Mouse (Mus musculus) kidney, postnatal 36 days (tissue): Measurements from ENCODE around the gene Vmn1r3.
"Not testable (repeated sequence)": the region's sequence is repeated elsewhere in the genome, so short reads cannot be mapped to it uniquely, and the experiment has no call there.

ENCODE experiments used
- DNase-seq, 2 experiments: peaks; one replicate each; pipeline ENCODE4 v3.0.0; 2021 to 2022; ENCODE audit warnings: mixed read lengths in 2 of 2

Gene Vmn1r3

GRCm38 (mm10) chr4:3185258-3185657 lies at the start of gene Vmn1r3:
TSS of gene Vmn1r3 (minus strand) at chr4:3185358.
- DNase-seq, result not testable (repeated sequence)

- peak; percentile 35 to 38 for DNase-seq
Measured at GRCm38 (mm10) chr4:3232053-3232452, 46.9 kb upstream of the Vmn1r3 start.

DNA sequence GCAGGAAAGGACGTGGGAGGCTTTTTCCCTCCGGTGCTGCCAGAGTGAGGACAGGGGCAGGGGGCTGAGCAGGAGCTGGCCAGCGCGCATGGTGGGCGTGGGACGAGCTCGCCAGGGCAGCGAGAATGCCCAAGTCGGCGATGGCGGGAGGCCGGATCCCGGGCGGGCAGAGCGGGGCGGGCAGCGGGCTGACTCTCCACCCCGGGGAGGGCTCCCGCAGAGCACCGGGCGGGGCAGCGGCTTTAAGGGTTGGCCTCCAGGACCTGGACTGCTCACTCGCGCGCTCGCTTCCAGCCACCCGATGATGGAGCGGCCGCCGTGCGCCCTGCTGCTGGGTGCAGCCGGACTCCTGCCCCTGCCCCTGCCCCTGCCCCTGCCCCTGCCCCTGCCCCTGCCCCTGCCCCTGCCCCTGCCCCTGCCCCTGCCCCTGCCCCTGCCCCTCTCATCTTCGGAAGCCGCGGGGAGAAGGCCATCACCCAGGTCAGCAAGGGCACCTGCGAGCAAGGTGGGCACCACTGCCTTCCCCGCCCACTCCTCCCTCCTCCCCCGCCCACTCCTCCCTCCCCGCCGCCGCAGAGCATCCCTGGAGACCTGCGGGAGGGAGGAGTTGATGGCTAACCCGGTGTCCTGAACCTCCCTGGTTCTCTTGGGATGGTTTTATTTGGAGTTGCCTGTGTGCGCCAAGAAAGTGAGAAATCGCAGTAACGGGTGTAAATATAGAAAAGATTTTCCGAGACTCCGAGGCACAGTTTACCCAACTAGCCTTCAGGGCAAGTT lies 45.9 kb upstream of the Vmn1r3 start:
- DNase-seq, result peak; percentile 64 to 81

DNA sequence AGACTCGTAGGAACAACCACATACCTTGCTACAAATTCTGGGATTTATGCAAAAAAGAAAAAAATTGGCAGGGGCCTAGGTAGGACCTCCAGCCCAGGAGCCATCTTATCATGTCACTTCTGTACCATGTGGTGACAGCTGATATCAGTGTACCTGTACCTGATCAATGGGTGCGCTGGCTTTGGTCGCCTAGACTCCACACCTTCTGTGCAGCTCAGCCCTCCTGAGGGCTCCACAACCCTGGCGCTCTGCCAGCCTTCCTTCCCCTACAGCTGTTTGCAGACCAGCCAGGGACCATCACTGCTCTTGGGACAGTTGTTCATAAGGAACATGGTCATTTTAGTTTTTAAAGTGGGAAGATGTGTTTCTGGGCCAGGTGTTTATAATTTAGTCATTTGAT lies 44.4 kb upstream of the Vmn1r3 start:
- DNase-seq, result peak in 1 of 2 experiments; percentile 59

GRCm38 (mm10) chr4:3228476-3228875 lies 43.3 kb upstream of the Vmn1r3 start:
- DNase-seq, result no peak

GRCm38 (mm10) chr4:3227751-3228150 lies 42.6 kb upstream of the Vmn1r3 start:
- no peak for DNase-seq

DNA sequence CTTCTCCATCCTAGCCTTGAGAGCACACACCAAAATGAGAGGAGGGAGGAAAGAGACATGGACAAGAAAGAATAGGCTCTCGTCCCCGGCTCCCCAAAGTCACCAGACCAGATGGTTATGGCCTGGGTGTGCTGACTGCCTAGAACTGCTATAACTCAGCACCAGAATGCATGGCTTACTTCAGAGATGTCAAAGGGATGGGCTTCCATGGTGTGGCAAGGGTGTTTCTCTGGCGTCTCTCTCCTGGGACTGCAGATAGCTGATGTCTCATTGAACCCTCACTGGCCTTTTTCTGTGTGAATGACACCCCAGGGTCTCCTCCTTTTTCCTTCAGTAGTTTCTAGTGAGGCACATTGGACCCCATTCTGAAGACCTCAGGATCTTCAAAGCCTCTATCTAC lies 41.3 kb upstream of the Vmn1r3 start:
- no peak for DNase-seq

- DNase-seq, result not testable (repeated sequence)
Measured at GRCm38 (mm10) chr4:3225416-3225815, 40.3 kb upstream of the Vmn1r3 start.

DNA sequence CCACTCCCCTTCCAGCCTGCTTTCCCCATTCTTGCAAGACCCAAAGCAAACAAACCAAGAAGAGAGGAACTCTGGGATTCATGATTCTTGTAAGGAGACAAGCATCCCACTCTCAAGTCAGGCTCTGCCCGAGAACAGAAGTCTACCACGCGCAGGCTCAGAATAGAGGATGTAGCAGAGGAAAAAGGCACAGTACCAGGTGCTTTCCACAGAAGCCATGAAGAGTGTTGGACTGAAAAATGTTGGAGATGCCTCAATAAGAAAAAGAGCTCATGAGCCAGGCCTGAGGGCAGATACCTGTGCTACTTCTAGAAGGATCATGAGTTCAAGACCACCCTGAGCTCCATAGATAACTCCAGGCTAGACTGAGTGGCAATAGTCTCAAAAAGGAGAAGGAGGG lies 39.7 kb upstream of the Vmn1r3 start:
- not testable (repeated sequence) for DNase-seq

DNA sequence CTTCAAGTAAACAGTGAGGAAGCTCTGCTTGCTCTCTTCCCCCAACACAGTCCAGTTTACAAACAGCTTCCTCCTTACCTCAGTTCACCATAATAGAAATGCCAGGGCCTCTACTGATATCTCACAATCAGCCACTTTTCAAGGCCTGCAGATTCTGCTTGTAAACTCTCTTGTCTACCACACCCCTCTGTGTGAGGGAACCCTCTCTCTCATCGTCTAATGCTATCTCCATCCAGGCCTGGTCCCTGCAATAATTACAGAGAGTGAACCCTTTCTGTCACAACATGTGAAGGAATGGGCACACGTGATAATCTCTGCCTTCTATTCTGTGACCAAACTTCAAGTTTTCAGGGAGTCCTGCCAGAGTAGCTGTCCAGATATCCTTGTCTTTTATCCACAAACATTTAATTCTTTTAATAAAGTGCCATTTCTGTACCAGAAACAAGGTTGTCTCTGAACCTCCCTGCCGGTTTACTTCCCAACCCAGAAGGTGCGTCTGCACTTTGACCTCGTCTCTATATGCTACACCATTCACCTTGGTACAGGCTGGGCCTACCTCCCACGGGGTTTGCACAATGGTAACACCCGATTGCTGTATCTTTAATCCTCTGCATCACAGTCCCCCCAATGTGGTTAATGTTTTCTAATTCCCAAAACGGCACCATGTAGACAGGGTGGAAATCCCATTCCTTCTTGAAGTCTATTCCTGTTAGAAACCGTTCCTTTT lies 38.5 kb upstream of the Vmn1r3 start:
- not testable (repeated sequence) for DNase-seq

DNA sequence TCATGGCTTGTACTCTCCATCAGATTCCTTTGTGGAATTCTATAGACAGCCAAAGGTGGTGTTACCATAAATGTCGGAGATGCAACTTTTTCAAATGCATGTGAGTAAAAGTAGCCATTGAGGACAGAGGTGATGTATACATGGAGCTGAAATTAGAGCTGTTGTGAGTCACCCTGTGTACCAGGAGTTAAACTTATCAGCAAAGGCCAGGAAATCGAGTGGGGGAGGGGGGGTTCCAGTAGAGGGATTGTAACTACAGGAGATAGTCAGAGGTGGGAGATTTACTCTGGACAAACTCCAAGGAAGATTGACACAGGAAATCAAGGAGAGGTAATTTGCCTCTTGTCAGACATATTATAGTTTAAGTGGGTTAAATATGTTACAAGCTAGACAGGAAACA lies 31.2 kb upstream of the Vmn1r3 start:
- not testable (repeated sequence) for DNase-seq

GRCm38 (mm10) chr4:3213349-3213748 lies 28.2 kb upstream of the Vmn1r3 start:
- DNase-seq, result not testable (repeated sequence)

- DNase-seq, result not testable (repeated sequence)
Measured at GRCm38 (mm10) chr4:3209643-3210217, 24.6 kb upstream of the Vmn1r3 start.

GRCm38 (mm10) chr4:3176746-3177490 lies 8.2 kb downstream of the Vmn1r3 start:
- not testable (repeated sequence) for DNase-seq

- not testable (repeated sequence) for DNase-seq
Measured at GRCm38 (mm10) chr4:3176195-3176594, 9.0 kb downstream of the Vmn1r3 start.

DNA sequence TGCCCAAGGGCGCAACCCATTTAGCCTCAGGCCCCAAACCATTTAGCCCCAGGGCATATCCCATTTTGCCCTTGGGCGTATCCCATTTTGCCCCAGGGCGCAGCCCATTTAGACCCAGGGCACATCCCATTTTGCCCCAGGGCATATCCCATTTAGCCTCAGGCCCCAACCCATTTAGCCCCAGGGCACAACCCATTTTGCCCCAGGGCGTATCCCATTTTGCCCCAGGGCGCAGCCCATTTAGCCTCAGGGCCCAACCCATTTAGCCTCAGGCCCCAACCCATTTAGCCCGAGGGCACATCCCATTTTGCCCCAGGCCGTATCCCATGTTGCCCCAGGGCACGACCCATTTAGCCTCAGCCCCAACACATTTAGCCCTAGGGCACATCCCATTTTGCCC lies 9.4 kb downstream of the Vmn1r3 start:
- DNase-seq, result not testable (repeated sequence)

- DNase-seq, result not testable (repeated sequence)
Measured at GRCm38 (mm10) chr4:3174586-3174985, 10.6 kb downstream of the Vmn1r3 start.

- not testable (repeated sequence) for DNase-seq
Measured at GRCm38 (mm10) chr4:3167020-3167419, 18.1 kb downstream of the Vmn1r3 start, which contains the start of gene Vmn1r2. TSS of gene Vmn1r2 (plus strand) at chr4:3167320.

DNA sequence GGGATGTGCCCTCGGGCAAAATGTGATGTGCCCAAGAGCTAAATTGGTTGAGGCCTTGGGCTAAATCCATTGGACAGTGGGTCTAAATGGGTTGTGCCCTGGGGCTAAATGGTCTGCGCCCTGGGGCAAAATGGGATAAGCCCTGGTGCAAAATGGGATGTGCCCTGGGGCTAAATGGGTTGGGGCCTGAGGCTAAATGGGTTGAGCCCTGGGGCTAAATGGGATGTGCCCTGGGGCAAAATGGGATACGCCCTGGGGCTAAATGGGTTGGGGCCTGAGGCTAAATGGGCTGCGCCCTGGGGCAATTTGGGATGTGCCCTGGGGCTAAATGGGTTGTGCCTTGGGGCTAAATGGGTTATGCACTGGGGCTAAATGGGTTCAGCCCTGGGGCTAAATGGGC lies 20.1 kb downstream of the Vmn1r3 start:
- peak in 1 of 2 experiments; percentile 33 for DNase-seq

DNA sequence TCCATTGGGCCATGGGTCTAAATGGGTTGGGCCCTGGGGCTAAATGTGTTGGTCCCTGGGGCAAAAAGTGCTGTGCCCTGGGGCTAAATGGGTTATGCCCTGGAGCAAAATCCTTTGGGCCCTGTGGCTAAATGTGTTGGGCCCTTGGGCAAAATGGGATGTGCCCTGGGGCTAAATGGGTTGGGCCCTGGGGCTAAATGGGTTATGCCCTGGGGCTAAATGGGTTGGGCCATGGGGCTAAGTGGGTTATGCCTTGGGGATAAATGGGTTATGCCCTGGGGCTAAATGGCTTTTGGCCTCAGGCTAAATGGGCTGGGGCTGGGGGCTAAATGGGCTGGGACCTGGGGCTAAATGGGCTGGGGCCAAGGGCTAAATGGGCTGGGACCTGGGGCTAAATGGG lies 20.7 kb downstream of the Vmn1r3 start:
- DNase-seq, result not testable (repeated sequence)

- DNase-seq, result not testable (repeated sequence)
Measured at GRCm38 (mm10) chr4:3153320-3153719, 31.8 kb downstream of the Vmn1r3 start.

DNA sequence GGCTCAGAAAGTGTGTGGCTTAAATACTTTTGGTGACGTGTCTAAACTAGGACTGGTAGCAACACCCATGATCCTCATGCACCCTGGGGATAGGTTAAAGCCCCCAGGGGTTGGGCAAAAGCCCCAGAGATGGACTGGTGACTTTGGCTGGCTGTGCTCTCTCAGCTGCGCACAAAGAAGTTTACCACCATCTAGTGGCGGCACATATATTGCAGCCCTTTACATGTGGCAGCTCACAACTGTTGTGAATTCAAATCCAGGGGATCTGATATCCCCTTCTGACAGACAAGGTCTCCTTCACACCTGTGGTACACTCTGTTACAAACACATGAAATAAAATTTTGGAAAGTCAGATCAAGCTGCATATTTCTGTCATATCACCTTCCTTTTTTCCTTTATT lies 37.2 kb downstream of the Vmn1r3 start:
- not testable (repeated sequence) for DNase-seq
